Mouse (Mus musculus): Measurements from ENCODE around the gene Maea. TPM values are rescaled to one million over a fixed set of nuclear protein-coding genes. Genes with fewer than 3 reads are reported as not detected.

The Maea gene
- polyA plus RNA-seq (2015; fragmentation: Nextera tagmentation; extraction: Ambion mirVana), result 117 and 123 TPM in 2 replicates

- H3K9ac ChIP-seq (ENCODE audit: low read length), result peak within 1 kb of the TSS; percentile 92
- peak within 1 kb of the TSS; percentile 76 for H3K27ac ChIP-seq (ENCODE audit: low read length)
- peaks cover 20% of the 10 kb centered on the region for H3K4me1 ChIP-seq (replicated peaks; ENCODE audit: control insufficient read depth, insufficient read depth, low read length)
- H3K4me3 ChIP-seq (ENCODE audit: low read length), result peak within 1 kb of the TSS; percentile 81
- no peaks in the 10 kb centered on the region for H3K27me3 ChIP-seq (ENCODE audit: control insufficient read depth, insufficient read depth, low read depth, low read length)
- WGBS, result under 1% methylated on average over 67 of the region's 71 CpGs
- peaks cover 7% of the 10 kb centered on the region for H3K36me3 ChIP-seq (ENCODE audit: control insufficient read depth, insufficient read depth, low read length)
- H3K4me2 ChIP-seq (ENCODE audit: low read depth, low read length), result peak within 1 kb of the TSS; percentile 91
- ATAC-seq (ENCODE audit: low read depth), result peak; percentile 100
- H3K9me3 ChIP-seq (ENCODE audit: control insufficient read depth, low read length), result no peaks in the 10 kb centered on the region
Observed at GRCm38 (mm10) chr5:33335273-33335976, at the start of gene Maea. TSS of gene Maea (plus strand) at chr5:33335509.

DNA sequence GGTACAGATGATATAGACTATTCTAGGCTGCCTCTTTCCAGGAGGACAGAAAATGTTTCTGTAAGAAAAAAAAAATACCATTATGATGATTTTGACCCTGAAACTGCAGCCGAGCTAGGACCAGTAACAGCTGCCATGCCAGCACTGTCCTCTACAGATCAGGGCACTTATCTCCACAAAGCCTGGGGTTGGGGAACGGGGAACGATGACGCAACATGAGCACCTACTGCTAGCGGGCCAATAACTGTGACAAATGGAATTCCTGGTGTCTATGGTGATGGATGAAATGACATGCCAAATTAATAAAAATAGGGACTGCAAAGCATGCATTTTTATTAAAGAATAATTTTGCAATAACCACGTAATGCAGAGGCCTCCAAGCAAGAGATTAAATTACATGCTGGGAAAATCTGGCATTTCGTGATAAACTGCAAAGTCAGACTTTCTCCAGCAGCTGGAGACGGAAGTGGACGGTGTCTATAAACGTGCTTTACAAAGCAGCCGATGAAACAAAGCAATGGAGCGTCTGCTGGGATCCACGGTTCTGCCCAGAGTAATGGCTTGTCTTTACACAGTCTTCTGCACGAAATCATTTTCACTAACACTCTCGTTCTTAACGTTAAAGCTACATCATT is 41.4 kb upstream of the Maea start:
- Histone ChIP-seq H3K9me3 (ENCODE audit: control insufficient read depth, low read length) (no peaks in the 10 kb centered on the region), H3K36me3 (ENCODE audit: control insufficient read depth, insufficient read depth, low read length) (no peaks in the 10 kb centered on the region), H3K4me2 (ENCODE audit: low read depth, low read length) (no peak overlapping the region), H3K27me3 (ENCODE audit: control insufficient read depth, insufficient read depth, low read depth, low read length) (no peaks in the 10 kb centered on the region; the same call in 1 of the 2 replicates), H3K9ac (ENCODE audit: low read length) (no peak overlapping the region), H3K4me1 (replicated peaks; ENCODE audit: control insufficient read depth, insufficient read depth, low read length) (no peaks in the 10 kb centered on the region), H3K4me3 (ENCODE audit: low read length) (no peak overlapping the region), H3K27ac (ENCODE audit: low read length) (no peak overlapping the region)
- 39% methylated on average over 16 of the region's 16 CpGs for WGBS
- ATAC-seq (ENCODE audit: low read depth), result no peak

DNA sequence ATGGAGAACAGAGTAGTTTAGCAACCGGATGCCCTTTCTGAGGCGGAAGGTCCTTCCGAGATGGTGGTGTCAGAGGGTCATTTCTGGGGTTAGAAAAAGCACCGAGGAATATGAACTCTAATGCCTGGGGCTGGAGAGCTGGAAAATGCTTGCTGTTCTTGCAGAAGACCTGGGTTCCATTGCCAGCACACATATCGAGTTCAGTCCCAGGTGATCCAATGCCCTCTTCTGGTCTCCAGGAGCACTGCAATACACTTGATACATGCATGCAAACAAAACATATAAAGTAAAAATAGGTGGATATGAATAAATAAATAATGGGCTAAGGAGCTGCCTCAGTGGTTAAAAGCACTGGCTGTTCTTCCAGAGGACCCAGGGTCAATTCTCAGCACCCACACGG is 38.1 kb upstream of the Maea start:
- no peak overlapping the region for H3K9ac ChIP-seq (ENCODE audit: low read length)
- 64% methylated on average over 6 of the region's 6 CpGs for WGBS
- no peaks in the 10 kb centered on the region for H3K36me3 ChIP-seq (ENCODE audit: control insufficient read depth, insufficient read depth, low read length)
- H3K4me3 ChIP-seq (ENCODE audit: low read length), result no peak overlapping the region
- ATAC-seq (ENCODE audit: low read depth), result no peak
- H3K27ac ChIP-seq (ENCODE audit: low read length), result no peak overlapping the region
- H3K9me3 ChIP-seq (ENCODE audit: control insufficient read depth, low read length), result no peaks in the 10 kb centered on the region
- H3K4me2 ChIP-seq (ENCODE audit: low read depth, low read length), result no peak overlapping the region
- no peaks in the 10 kb centered on the region for H3K4me1 ChIP-seq (replicated peaks; ENCODE audit: control insufficient read depth, insufficient read depth, low read length)
- H3K27me3 ChIP-seq (ENCODE audit: control insufficient read depth, insufficient read depth, low read depth, low read length), result no peaks in the 10 kb centered on the region; the same call in 1 of the 2 replicates

DNA sequence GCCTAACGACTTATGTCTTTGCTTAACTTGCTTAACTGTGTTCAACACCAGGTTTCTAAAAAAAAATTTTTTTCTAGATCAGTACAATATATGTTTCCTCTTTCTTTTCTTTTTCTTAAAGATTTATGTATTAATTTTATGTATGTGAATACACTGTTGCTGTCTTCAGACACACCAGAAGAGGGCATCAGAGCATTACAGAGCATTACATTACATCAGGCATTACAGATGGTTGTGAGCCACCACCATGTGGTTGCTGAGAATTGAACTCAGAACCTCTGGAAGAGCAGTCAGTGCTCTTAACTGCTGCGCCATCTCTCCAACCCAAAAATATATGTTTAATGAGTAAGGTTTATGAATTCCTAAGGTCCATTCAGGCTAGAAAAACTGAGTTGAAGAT is 33.5 kb upstream of the Maea start:
- 83% methylated on average over 2 of the region's 2 CpGs for WGBS
- ATAC-seq (ENCODE audit: low read depth), result no peak
- no peaks in the 10 kb centered on the region for H3K9me3 ChIP-seq (ENCODE audit: control insufficient read depth, low read length)
- H3K4me3 ChIP-seq (ENCODE audit: low read length), result no peak overlapping the region
- no peak overlapping the region for H3K27ac ChIP-seq (ENCODE audit: low read length)
- no peaks in the 10 kb centered on the region for H3K4me1 ChIP-seq (replicated peaks; ENCODE audit: control insufficient read depth, insufficient read depth, low read length)
- H3K27me3 ChIP-seq (ENCODE audit: control insufficient read depth, insufficient read depth, low read depth, low read length), result no peaks in the 10 kb centered on the region; the same call in 1 of the 2 replicates
- H3K4me2 ChIP-seq (ENCODE audit: low read depth, low read length), result no peak overlapping the region
- H3K9ac ChIP-seq (ENCODE audit: low read length), result no peak overlapping the region
- no peaks in the 10 kb centered on the region for H3K36me3 ChIP-seq (ENCODE audit: control insufficient read depth, insufficient read depth, low read length)

DNA sequence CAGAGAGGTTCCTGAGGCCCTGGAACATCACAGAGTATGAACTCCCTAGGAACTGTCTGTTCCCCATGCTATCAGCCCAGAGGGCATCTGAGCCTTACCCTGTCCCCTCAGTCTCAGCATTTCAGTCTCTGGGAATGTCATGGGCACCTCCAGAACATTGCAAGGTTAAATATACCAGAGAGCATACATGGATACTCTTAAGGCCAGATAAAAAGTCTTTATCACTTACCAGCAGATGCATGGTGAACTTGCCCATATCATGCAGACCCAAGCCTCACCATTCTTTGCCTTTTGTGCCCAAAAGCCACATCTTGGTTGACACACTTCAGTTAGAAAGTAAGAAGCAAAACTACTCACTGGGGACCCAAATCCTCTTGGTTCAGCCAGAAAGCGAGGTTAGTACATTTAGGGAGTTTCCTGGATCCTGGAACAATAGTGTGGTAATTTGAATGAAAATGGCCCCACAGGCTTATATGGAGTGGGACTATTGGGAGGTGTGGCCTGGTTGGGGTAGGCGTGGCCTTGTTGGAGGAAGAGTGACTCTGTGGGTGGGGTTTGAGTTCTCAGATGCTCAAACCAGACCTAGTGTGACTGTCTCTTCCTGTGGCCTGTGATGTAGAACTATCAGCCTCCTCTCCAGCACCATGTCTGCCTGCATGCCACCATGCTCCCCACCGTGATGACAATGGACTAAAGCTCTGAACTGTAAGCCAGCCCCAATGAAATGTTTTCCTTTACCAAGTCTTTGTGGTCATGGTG is 24.4 kb upstream of the Maea start:
- H3K4me3 ChIP-seq (ENCODE audit: low read length), result no peak overlapping the region
- H3K27me3 ChIP-seq (ENCODE audit: control insufficient read depth, insufficient read depth, low read depth, low read length), result no peaks in the 10 kb centered on the region
- 69% methylated on average over 3 of the region's 3 CpGs for WGBS
- no peak overlapping the region for H3K4me2 ChIP-seq (ENCODE audit: low read depth, low read length)
- no peaks in the 10 kb centered on the region for H3K36me3 ChIP-seq (ENCODE audit: control insufficient read depth, insufficient read depth, low read length)
- no peak for ATAC-seq (ENCODE audit: low read depth)
- H3K4me1 ChIP-seq (replicated peaks; ENCODE audit: control insufficient read depth, insufficient read depth, low read length), result no peaks in the 10 kb centered on the region
- H3K9ac ChIP-seq (ENCODE audit: low read length), result no peak overlapping the region
- no peak overlapping the region for H3K27ac ChIP-seq (ENCODE audit: low read length)
- H3K9me3 ChIP-seq (ENCODE audit: control insufficient read depth, low read length), result no peaks in the 10 kb centered on the region

GRCm38 (mm10) chr5:33312192-33312591 is 23.1 kb upstream of the Maea start:
- Histone ChIP-seq H3K9me3 (ENCODE audit: control insufficient read depth, low read length) (no peaks in the 10 kb centered on the region), H3K36me3 (ENCODE audit: control insufficient read depth, insufficient read depth, low read length) (no peaks in the 10 kb centered on the region), H3K9ac (ENCODE audit: low read length) (no peak overlapping the region), H3K4me2 (ENCODE audit: low read depth, low read length) (no peak overlapping the region), H3K4me1 (replicated peaks; ENCODE audit: control insufficient read depth, insufficient read depth, low read length) (no peaks in the 10 kb centered on the region), H3K4me3 (ENCODE audit: low read length) (no peak overlapping the region), H3K27me3 (ENCODE audit: control insufficient read depth, insufficient read depth, low read depth, low read length) (no peaks in the 10 kb centered on the region), H3K27ac (ENCODE audit: low read length) (no peak overlapping the region)
- 80% methylated on average over 7 of the region's 7 CpGs for WGBS
- no peak for ATAC-seq (ENCODE audit: low read depth)

DNA sequence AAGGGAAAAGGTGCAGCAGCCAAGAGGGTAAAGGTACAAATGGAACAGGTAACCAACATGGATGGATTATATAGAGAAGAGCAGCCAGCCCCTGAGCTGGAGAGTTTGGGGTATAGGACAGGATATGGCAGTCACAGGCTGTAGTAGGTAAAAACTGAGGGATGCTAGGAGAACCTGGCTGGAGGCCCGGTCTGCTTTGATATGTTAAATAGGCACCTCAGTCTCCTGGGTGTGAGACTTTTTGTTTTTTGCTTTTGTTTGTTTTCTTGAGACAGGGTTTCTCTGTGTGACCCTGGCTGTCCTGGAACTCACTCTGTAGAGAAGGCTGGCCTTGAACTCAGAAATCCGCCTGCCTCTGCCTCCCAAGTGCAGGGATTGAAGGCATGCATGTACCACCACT is 10.8 kb upstream of the Maea start:
- Histone ChIP-seq H3K9ac (ENCODE audit: low read length) (no peak overlapping the region), H3K4me3 (ENCODE audit: low read length) (no peak overlapping the region), H3K27ac (ENCODE audit: low read length) (no peak overlapping the region), H3K4me2 (ENCODE audit: low read depth, low read length) (no peak overlapping the region), H3K4me1 (replicated peaks; ENCODE audit: control insufficient read depth, insufficient read depth, low read length) (no peaks in the 10 kb centered on the region), H3K9me3 (ENCODE audit: control insufficient read depth, low read length) (0 out of 2 replicates have a peak, but pooled peaks cover 2% of the 10 kb centered on the region), H3K27me3 (ENCODE audit: control insufficient read depth, insufficient read depth, low read depth, low read length) (no peaks in the 10 kb centered on the region), H3K36me3 (ENCODE audit: control insufficient read depth, insufficient read depth, low read length) (no peaks in the 10 kb centered on the region)
- 57% methylated on average over 2 of the region's 2 CpGs for WGBS
- ATAC-seq (ENCODE audit: low read depth), result no peak

- H3K27ac ChIP-seq (ENCODE audit: low read length), result peak overlapping the region; percentile 51
- WGBS, result 19% methylated on average over 18 of the region's 18 CpGs
- peak overlapping the region; percentile 71 for H3K4me2 ChIP-seq (ENCODE audit: low read depth, low read length)
- no peaks in the 10 kb centered on the region for H3K27me3 ChIP-seq (ENCODE audit: control insufficient read depth, insufficient read depth, low read depth, low read length)
- H3K9me3 ChIP-seq (ENCODE audit: control insufficient read depth, low read length), result no peaks in the 10 kb centered on the region
- H3K4me1 ChIP-seq (replicated peaks; ENCODE audit: control insufficient read depth, insufficient read depth, low read length), result peaks cover 20% of the 10 kb centered on the region
- H3K36me3 ChIP-seq (ENCODE audit: control insufficient read depth, insufficient read depth, low read length), result peaks cover 7% of the 10 kb centered on the region
- H3K4me3 ChIP-seq (ENCODE audit: low read length), result peak overlapping the region; percentile 81
- no peak for ATAC-seq (ENCODE audit: low read depth)
- H3K9ac ChIP-seq (ENCODE audit: low read length), result peak overlapping the region; percentile 68
Observed at GRCm38 (mm10) chr5:33334381-33335272, 682 bp upstream of the Maea start.

Data from lung, embryonic 16.5 days (tissue).